Mouse (Mus musculus): ENCODE measurements at regions not wholly inside any gene's neighbourhood (a gene's known extent, or its start where the extent isn't known, plus 50 kb on each side); places are given as distances from the start of the nearest gene placed in this dataset.

- Histone ChIP-seq H3K4me3 (ENCODE audit: low read depth, low read length) (no peak overlapping the region), H3K4me2 (ENCODE audit: low read depth, low read length) (no peak overlapping the region), H3K4me1 (ENCODE audit: control insufficient read depth, insufficient read depth, low read length) (no peaks in the 10 kb centered on the region), H3K36me3 (ENCODE audit: control insufficient read depth, insufficient read depth, low read length) (no peaks in the 10 kb centered on the region), H3K9ac (ENCODE audit: low read depth, low read length) (no peak overlapping the region), H3K9me3 (ENCODE audit: control insufficient read depth, low read length) (no peaks in the 10 kb centered on the region), H3K27ac (replicated peaks; ENCODE audit: low read depth, low read length) (no peak overlapping the region), H3K27me3 (replicated peaks; ENCODE audit: control insufficient read depth, insufficient read depth, low read length) (no peaks in the 10 kb centered on the region)
- ATAC-seq (ENCODE audit: low read depth) = no peak
- DNase-seq (ENCODE audit: low spot score) = no peak
- WGBS = 60% methylated on average over 1 of the region's 1 CpGs
These were observed 115.2 kb upstream of the Fsip2 start for GRCm38 (mm10) chr2:82828222-82828621.

GRCm38 (mm10) chr2:82839852-82840251, 103.6 kb upstream of the Fsip2 start:
- Histone ChIP-seq H3K4me3 (ENCODE audit: low read depth, low read length) (no peak overlapping the region), H3K27ac (replicated peaks; ENCODE audit: low read depth, low read length) (no peak overlapping the region), H3K36me3 (ENCODE audit: control insufficient read depth, insufficient read depth, low read length) (no peaks in the 10 kb centered on the region), H3K9ac (ENCODE audit: low read depth, low read length) (no peak overlapping the region), H3K9me3 (ENCODE audit: control insufficient read depth, low read length) (no peaks in the 10 kb centered on the region), H3K27me3 (replicated peaks; ENCODE audit: control insufficient read depth, insufficient read depth, low read length) (no peaks in the 10 kb centered on the region), H3K4me1 (ENCODE audit: control insufficient read depth, insufficient read depth, low read length) (no peaks in the 10 kb centered on the region), H3K4me2 (ENCODE audit: low read depth, low read length) (no peak overlapping the region)
- 85% methylated on average over 2 of the region's 2 CpGs for WGBS
- no peak for ATAC-seq (ENCODE audit: low read depth)
- no peak for DNase-seq (ENCODE audit: low spot score)

- no peak for ATAC-seq (ENCODE audit: low read depth)
- Histone ChIP-seq H3K9ac (ENCODE audit: low read depth, low read length) (no peak overlapping the region), H3K36me3 (ENCODE audit: control insufficient read depth, insufficient read depth, low read length) (no peaks in the 10 kb centered on the region), H3K4me3 (ENCODE audit: low read depth, low read length) (no peak overlapping the region), H3K4me1 (ENCODE audit: control insufficient read depth, insufficient read depth, low read length) (no peaks in the 10 kb centered on the region), H3K4me2 (ENCODE audit: low read depth, low read length) (no peak overlapping the region), H3K27ac (replicated peaks; ENCODE audit: low read depth, low read length) (no peak overlapping the region), H3K9me3 (ENCODE audit: control insufficient read depth, low read length) (no peaks in the 10 kb centered on the region), H3K27me3 (replicated peaks; ENCODE audit: control insufficient read depth, insufficient read depth, low read length) (no peaks in the 10 kb centered on the region)
- no peak for DNase-seq (ENCODE audit: low spot score)
- 50% methylated on average over 3 of the region's 3 CpGs for WGBS
These were observed 96.2 kb upstream of the Fsip2 start for GRCm38 (mm10) chr2:82847271-82847670.

DNA sequence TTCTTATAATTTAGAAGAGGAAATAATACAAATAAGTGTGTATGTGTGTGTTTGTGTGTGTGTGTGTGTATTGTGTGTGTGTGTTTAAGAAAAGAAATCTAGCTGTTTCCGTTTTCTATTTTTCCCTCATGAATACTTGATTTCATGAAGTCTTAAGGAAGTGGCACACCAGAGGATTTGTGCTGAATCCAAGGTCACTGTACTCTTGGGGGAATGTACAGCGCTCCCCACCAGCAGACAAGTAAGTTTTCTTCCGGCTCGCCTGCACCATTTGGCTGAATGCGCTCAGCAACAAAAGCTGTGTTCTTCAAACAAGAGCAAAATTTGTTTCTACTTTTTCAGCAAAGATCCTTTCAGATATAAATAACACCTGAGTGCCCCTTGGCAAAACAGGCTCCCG, 95.7 kb upstream of the Fsip2 start:
- Histone ChIP-seq H3K9me3 (ENCODE audit: control insufficient read depth, low read length) (no peaks in the 10 kb centered on the region), H3K27me3 (replicated peaks; ENCODE audit: control insufficient read depth, insufficient read depth, low read length) (no peaks in the 10 kb centered on the region), H3K4me2 (ENCODE audit: low read depth, low read length) (no peak overlapping the region), H3K4me3 (ENCODE audit: low read depth, low read length) (no peak overlapping the region), H3K9ac (ENCODE audit: low read depth, low read length) (no peak overlapping the region), H3K27ac (replicated peaks; ENCODE audit: low read depth, low read length) (no peak overlapping the region), H3K36me3 (ENCODE audit: control insufficient read depth, insufficient read depth, low read length) (no peaks in the 10 kb centered on the region), H3K4me1 (ENCODE audit: control insufficient read depth, insufficient read depth, low read length) (no peaks in the 10 kb centered on the region)
- 54% methylated on average over 6 of the region's 6 CpGs for WGBS
- peak; percentile 3 for DNase-seq (ENCODE audit: low spot score)
- ATAC-seq (ENCODE audit: low read depth) = no peak
